In the genomic region with DNA sequence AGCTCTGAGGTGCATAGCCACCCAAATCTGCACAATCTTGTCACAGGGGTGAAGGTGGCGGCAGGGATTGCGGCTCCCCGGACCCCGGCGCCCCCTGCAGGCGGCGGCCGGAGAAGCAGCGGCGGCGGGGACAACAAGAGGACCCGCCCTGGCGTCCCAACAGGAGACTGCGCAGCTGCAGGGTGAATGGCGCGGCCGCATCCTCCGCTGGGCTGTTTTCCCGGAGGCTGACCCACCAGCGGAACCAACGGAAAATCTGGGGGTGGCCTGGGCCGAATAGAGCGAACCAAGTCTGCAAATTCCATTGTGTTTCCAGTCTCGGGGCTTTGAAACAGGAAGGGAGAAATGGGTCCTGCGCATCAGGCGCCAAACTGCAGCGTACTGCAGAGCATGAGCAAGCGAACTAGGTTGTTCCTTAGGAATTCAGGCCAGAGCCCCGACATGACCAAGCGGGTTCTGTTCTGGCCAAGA, we compare ENCODE assay signal across 8 mouse cellular contexts. TPM values are rescaled to one million over a fixed set of nuclear protein-coding genes. Genes with fewer than 3 reads are reported as not detected.
DNase-seq lines count a peak whose midpoint lies in the region; ATAC-seq lines count a peak whose summit lies in the region.

No protein-coding gene starts in this region.

- peak; percentile 95 to 98 for DNase-seq in adrenal gland, adult 18-20 months (ENCODE audit: low spot score in 2 of 2)
- peak; percentile 94 for DNase-seq in embryo, embryonic 10.5 days (ENCODE audit: low spot score)
- peak; percentile 94 for DNase-seq in gastrocnemius, postnatal 14 days
- peak; percentile 97 for DNase-seq in intestine, embryonic 14.5 days (ENCODE audit: low spot score)
- DNase-seq in left cerebral cortex, postnatal 10 days (ENCODE audit: extremely low spot score in 1 of 2, low spot score in 2 of 2), result peak; percentile 90 to 97
- DNase-seq in right cerebral cortex, postnatal 10 days (ENCODE audit: low spot score in 2 of 2), result peak; percentile 95 to 96
- DNase-seq in urinary bladder, postnatal 14 days (ENCODE audit: low spot score), result peak; percentile 95

- peak overlapping the region; percentile 59 for H3K4me2 ChIP-seq in intestine, embryonic 14.5 days (ENCODE audit: low read length)

- no peaks in the 10 kb centered on the region for H3K36me3 ChIP-seq in intestine, embryonic 14.5 days (ENCODE audit: control insufficient read depth, insufficient read depth, low read length)

- peak overlapping the region; percentile 67; the same call in 1 of the 2 replicates for H3K27ac ChIP-seq in intestine, embryonic 14.5 days (ENCODE audit: low read depth)

- ATAC-seq in intestine, embryonic 14.5 days (replicated peaks; ENCODE audit: low FRiP score, low TSS enrichment, low read depth), result peak; percentile 85
- peak; percentile 97 for ATAC-seq in megakaryocyte progenitor cell, adult 5-6 weeks (replicated peaks; ENCODE audit: poor library complexity)

- 0 out of 2 replicates have a peak, but pooled peaks cover 3% of the 10 kb centered on the region for H3K27me3 ChIP-seq in intestine, embryonic 14.5 days (replicated peaks; ENCODE audit: control insufficient read depth, insufficient read depth, low read length)

- WGBS in intestine, embryonic 14.5 days, result under 1% methylated on average over 30 of the region's 30 CpGs

- peak overlapping the region; percentile 43; the same call in 1 of the 2 replicates for H3K9ac ChIP-seq in intestine, embryonic 14.5 days (ENCODE audit: low read length)

- intact Hi-C loops in gastrocnemius, postnatal 14 days (cut with DNase I; ENCODE audit: low total_unique reads), result loop anchor here (2.0 kb wide), 1 partner anchor 51 kb away; no protein-coding TSS in a partner anchor
- intact Hi-C loops in left cerebral cortex, postnatal 10 days (cut with DNase I), result loop anchor here (2.0 kb wide), 1 partner anchor 51 kb away; no protein-coding TSS in a partner anchor

- no peaks in the 10 kb centered on the region for H3K9me3 ChIP-seq in intestine, embryonic 14.5 days (ENCODE audit: control insufficient read depth, low read length)

- H3K4me3 ChIP-seq in intestine, embryonic 14.5 days (ENCODE audit: low read depth, low read length), result peak overlapping the region; percentile 41

- peaks cover 19% of the 10 kb centered on the region; the same call in 1 of the 2 replicates for H3K4me1 ChIP-seq in intestine, embryonic 14.5 days (replicated peaks; ENCODE audit: control insufficient read depth, insufficient read depth, low read length)

RNA-seq across cellular contexts. Expression of a gene that starts 8.1 kb away (rescaled TPM):
- 10 to 100 TPM; 12.8 to 13.0 TPM for total RNA-seq in adrenal gland, adult 18-20 months (2021)
- 1 to 10 TPM; 4.7 to 7.9 TPM for total RNA-seq in gastrocnemius, postnatal 14 days (2021)
- polyA plus RNA-seq in intestine, embryonic 14.5 days (2014; fragmentation: Nextera tagmentation; extraction: Ambion mirVana), result 11.3 and 12.5 TPM in 2 replicates
- total RNA-seq in left cerebral cortex, postnatal 10 days (2021), result 1 to 10 TPM; 4.4 to 4.7 TPM
- 167 and 177 TPM in 2 replicates for total RNA-seq in megakaryocyte progenitor cell, adult 5-6 weeks (2015)
- total RNA-seq in megakaryocyte progenitor cell, adult 5-6 weeks (2017), result 159 and 166 TPM in 2 replicates

RNA-seq across cellular contexts. Expression of a gene that starts 48.9 kb away (rescaled TPM):
- 10 to 100 TPM; 41.0 to 43.1 TPM for total RNA-seq in adrenal gland, adult 18-20 months (2021)
- 10 to 100 TPM; 21.2 to 23.5 TPM for total RNA-seq in gastrocnemius, postnatal 14 days (2021)
- 30.7 and 31.6 TPM in 2 replicates for polyA plus RNA-seq in intestine, embryonic 14.5 days (2014; fragmentation: Nextera tagmentation; extraction: Ambion mirVana)
- 100 to 1,000 TPM; 271 to 289 TPM for total RNA-seq in left cerebral cortex, postnatal 10 days (2021)
- 5.9 and 6.1 TPM in 2 replicates for total RNA-seq in megakaryocyte progenitor cell, adult 5-6 weeks (2015)
- total RNA-seq in megakaryocyte progenitor cell, adult 5-6 weeks (2017), result 7.5 and 11.5 TPM in 2 replicates

RNA-seq across cellular contexts. Expression of a gene that starts 49.4 kb away (rescaled TPM):
- total RNA-seq in adrenal gland, adult 18-20 months (2021), result under 1 TPM; 0.32 to 0.89 TPM
- under 1 TPM; 0.47 to 0.55 TPM for total RNA-seq in gastrocnemius, postnatal 14 days (2021)
- polyA plus RNA-seq in intestine, embryonic 14.5 days (2014; fragmentation: Nextera tagmentation; extraction: Ambion mirVana), result not detected in 2 replicates
- 10 to 100 TPM; 12.5 to 12.9 TPM for total RNA-seq in left cerebral cortex, postnatal 10 days (2021)
- 0.51 TPM in 1 of 2 replicates, not detected in the other for total RNA-seq in megakaryocyte progenitor cell, adult 5-6 weeks (2015)
- 0.34 TPM in 1 of 2 replicates, not detected in the other for total RNA-seq in megakaryocyte progenitor cell, adult 5-6 weeks (2017)

Comparison
In these comparisons a context has a peak if more than half of its experiments do, and no peak if none do; other contexts are left out.
1. Peak in every context shown above with its lines: DNase-seq, ATAC-seq, H3K4me3 ChIP-seq and H3K27ac ChIP-seq.
2. RNA of a gene that starts 8.1 kb away (total RNA-seq): 159 to 177 TPM in megakaryocyte progenitor cell, adult 5-6 weeks; 12.8 to 13.0 TPM in adrenal gland, adult 18-20 months, 4.7 to 7.9 TPM in gastrocnemius, postnatal 14 days and 4.4 to 4.7 TPM in left cerebral cortex, postnatal 10 days; every median in the first group is over 10 times any median in the second.
3. RNA of a gene that starts 48.9 kb away (total RNA-seq): 271 to 289 TPM in left cerebral cortex, postnatal 10 days; 41.0 to 43.1 TPM in adrenal gland, adult 18-20 months, 21.2 to 23.5 TPM in gastrocnemius, postnatal 14 days and 5.9 to 11.5 TPM in megakaryocyte progenitor cell, adult 5-6 weeks; every median in the first group is over 4 times any median in the second.
4. RNA of a gene that starts 49.4 kb away (total RNA-seq): 12.5 to 12.9 TPM in left cerebral cortex, postnatal 10 days; 0.32 to 0.89 TPM in adrenal gland, adult 18-20 months, 0.47 to 0.55 TPM in gastrocnemius, postnatal 14 days and 0.34 to 0.51 TPM in megakaryocyte progenitor cell, adult 5-6 weeks; every median in the first group is over 4 times any median in the second.